Mouse (Mus musculus): ENCODE data around the gene Ly86. TPM values are rescaled to one million over a fixed set of nuclear protein-coding genes. Genes with fewer than 3 reads are reported as not detected.
A peak's percentile ranks its signal among the peaks of the same experiment; 100 is the strongest.

Gene Ly86
- polyA plus RNA-seq, 1 experiment = 24.3 TPM

GRCm38 (mm10) chr13:37424904-37425303 lies 79.9 kb downstream of the Ly86 start:
- Histone ChIP-seq H3K4me1 (ENCODE audit: control insufficient read depth, insufficient read depth, low read length) (peaks cover 4% of the 10 kb centered on the region), H3K27ac (ENCODE audit: insufficient read depth, low read length) (no peak overlapping the region), H3K4me3 (ENCODE audit: insufficient read depth, low read length) (no peak overlapping the region)
- TF ChIP-seq POLR2A (IDR thresholded peaks at IDR 0.05; ENCODE audit: extremely low read depth, insufficient read depth, low read length) (no peak), CTCF (IDR thresholded peaks at IDR 0.05; ENCODE audit: extremely low read depth, insufficient read depth, low read length) (no peak)

GRCm38 (mm10) chr13:37425406-37425805 lies 80.4 kb downstream of the Ly86 start:
- peak overlapping the region; percentile 84; the same call in 1 of the 2 replicates for H3K27ac ChIP-seq (ENCODE audit: insufficient read depth, low read length)
- TF ChIP-seq POLR2A (IDR thresholded peaks at IDR 0.05; ENCODE audit: extremely low read depth, insufficient read depth, low read length) (no peak), CTCF (IDR thresholded peaks at IDR 0.05; ENCODE audit: extremely low read depth, insufficient read depth, low read length) (no peak)
- H3K4me3 ChIP-seq (ENCODE audit: insufficient read depth, low read length) = no peak overlapping the region
- peaks cover 4% of the 10 kb centered on the region for H3K4me1 ChIP-seq (ENCODE audit: control insufficient read depth, insufficient read depth, low read length)

- H3K4me3 ChIP-seq (ENCODE audit: insufficient read depth, low read length) = no peak overlapping the region
- no peak for TF ChIP-seq CTCF (IDR thresholded peaks at IDR 0.05; ENCODE audit: extremely low read depth, insufficient read depth, low read length)
- TF ChIP-seq POLR2A (IDR thresholded peaks at IDR 0.05; ENCODE audit: extremely low read depth, insufficient read depth, low read length) = no peak
- no peak overlapping the region for H3K27ac ChIP-seq (ENCODE audit: insufficient read depth, low read length)
- H3K4me1 ChIP-seq (ENCODE audit: control insufficient read depth, insufficient read depth, low read length) = peaks cover 4% of the 10 kb centered on the region
Observed at GRCm38 (mm10) chr13:37426578-37427336, 81.7 kb downstream of the Ly86 start.

DNA sequence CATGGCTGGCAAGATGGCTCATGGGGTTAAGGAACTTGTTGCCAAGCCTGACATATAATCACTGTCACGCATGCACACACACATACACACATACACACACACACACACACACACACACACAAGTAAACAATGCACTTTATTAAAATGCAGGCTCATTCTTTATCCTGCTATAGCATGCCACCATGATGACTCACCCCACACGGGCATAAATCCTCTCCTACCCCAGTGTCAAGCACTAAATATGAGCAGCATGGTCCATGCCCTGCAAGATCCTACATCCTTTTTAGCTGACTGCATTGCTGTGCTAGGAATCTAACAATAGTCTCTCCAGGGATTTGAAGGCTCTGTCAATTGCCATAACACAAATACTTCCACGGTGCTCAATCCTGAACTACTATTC lies 83.5 kb downstream of the Ly86 start:
- no peak overlapping the region for H3K4me3 ChIP-seq (ENCODE audit: insufficient read depth, low read length)
- TF ChIP-seq CTCF (IDR thresholded peaks at IDR 0.05; ENCODE audit: extremely low read depth, insufficient read depth, low read length) (no peak), POLR2A (IDR thresholded peaks at IDR 0.05; ENCODE audit: extremely low read depth, insufficient read depth, low read length) (no peak)
- H3K27ac ChIP-seq (ENCODE audit: insufficient read depth, low read length) = no peak overlapping the region
- H3K4me1 ChIP-seq (ENCODE audit: control insufficient read depth, insufficient read depth, low read length) = peaks cover 4% of the 10 kb centered on the region

DNA sequence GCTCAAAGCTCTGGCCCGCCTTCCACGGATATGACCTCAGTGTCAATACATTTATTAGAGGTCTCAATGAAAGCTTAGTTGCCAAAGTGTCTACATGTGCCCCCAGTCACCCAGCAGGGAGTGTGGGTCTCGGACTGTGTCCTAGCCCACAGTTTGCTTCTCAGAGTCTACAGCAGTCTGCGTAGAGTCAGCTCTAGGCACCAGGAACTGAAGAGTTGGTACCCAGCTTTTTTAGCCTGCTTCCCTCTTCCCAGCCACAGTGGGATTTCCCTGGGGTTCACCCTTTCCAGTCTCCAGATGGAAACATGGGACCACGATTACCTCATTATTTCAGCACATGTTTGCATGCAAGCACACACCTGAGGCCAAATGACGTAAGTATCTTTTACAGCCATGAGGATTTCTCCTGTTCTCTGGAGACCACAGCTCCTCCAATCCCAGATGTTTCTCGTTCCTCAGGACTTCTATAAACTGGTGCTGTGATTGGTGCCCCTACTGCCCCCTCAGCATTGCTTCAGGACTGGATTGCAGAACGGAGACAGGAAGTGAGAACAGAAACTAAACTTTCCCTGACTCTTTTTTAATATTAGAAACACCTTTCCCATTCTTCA lies 84.8 kb downstream of the Ly86 start:
- Histone ChIP-seq H3K4me1 (ENCODE audit: control insufficient read depth, insufficient read depth, low read length) (peaks cover 4% of the 10 kb centered on the region), H3K27ac (ENCODE audit: insufficient read depth, low read length) (no peak overlapping the region), H3K4me3 (ENCODE audit: insufficient read depth, low read length) (no peak overlapping the region)
- TF ChIP-seq CTCF (IDR thresholded peaks at IDR 0.05; ENCODE audit: extremely low read depth, insufficient read depth, low read length) (no peak), POLR2A (IDR thresholded peaks at IDR 0.05; ENCODE audit: extremely low read depth, insufficient read depth, low read length) (no peak)

DNA sequence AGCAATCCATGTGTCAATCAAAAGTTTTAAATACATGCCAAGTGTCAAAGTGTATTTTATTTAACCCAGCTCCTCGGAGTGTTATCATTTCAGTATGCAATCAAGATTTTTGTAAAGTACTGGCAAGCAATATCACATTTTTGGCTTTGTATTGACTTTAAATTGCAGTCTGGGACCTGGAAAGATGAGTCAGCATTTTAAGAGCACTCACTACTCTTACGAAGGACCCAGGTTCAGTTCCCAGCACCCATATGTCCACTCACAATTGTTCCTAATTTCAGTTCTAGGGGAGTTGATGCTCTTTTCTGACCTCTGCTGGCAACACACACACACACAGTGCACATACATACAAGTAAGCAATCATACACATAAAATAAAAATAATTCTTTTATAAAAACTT lies 86.7 kb downstream of the Ly86 start:
- TF ChIP-seq POLR2A (IDR thresholded peaks at IDR 0.05; ENCODE audit: extremely low read depth, insufficient read depth, low read length) (no peak), CTCF (IDR thresholded peaks at IDR 0.05; ENCODE audit: extremely low read depth, insufficient read depth, low read length) (no peak)
- Histone ChIP-seq H3K4me3 (ENCODE audit: insufficient read depth, low read length) (no peak overlapping the region), H3K27ac (ENCODE audit: insufficient read depth, low read length) (no peak overlapping the region)

DNA sequence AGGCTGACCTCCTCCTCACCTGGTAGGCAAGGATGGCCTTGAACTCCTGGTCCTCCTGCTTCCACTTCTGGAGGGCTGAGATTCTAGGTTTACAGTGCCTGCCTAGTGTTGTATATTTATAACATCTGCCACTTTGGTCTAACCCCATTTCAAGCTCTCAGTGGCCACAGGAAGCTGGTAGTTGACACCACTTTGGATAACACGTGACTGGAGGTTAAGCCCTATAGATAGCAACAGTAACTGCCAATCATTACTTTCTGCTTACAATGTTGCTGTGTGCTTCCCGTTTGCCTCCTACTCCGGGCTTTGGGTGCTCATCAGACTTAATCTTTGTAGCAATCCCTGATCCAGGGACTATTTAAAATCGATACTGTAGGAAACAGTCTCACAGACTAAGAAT lies 87.6 kb downstream of the Ly86 start:
- no peaks in the 10 kb centered on the region for H3K4me1 ChIP-seq (ENCODE audit: control insufficient read depth, insufficient read depth, low read length)

More for the DNA sequence above, 86.7 kb downstream of the Ly86 start:
- H3K4me1 ChIP-seq (ENCODE audit: control insufficient read depth, insufficient read depth, low read length) = no peaks in the 10 kb centered on the region

DNA sequence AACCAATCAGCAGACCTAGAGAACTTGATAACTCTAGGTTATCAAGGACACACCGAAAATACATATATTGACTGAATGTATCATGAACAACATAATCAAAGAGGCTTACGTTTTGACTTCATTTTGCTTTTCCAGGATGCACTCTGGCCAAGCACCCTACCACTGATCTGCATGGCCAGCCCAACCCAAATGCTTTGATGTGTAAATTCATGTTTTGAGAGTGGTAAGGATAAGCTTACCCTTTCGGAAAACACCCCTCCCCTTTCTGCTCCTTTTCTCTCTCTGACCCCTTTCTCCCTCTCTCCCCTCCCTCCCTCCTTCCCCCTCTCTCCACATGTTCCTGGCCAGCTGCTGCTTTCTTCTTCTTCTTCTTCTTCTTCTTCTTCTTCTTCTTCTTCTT lies 88.1 kb downstream of the Ly86 start:
- TF ChIP-seq CTCF (IDR thresholded peaks at IDR 0.05; ENCODE audit: extremely low read depth, insufficient read depth, low read length) = no peak
- TF ChIP-seq POLR2A (IDR thresholded peaks at IDR 0.05; ENCODE audit: extremely low read depth, insufficient read depth, low read length) = no peak

More for the DNA sequence above, 87.6 kb downstream of the Ly86 start:
- Histone ChIP-seq H3K27ac (ENCODE audit: insufficient read depth, low read length) (no peak overlapping the region), H3K4me3 (ENCODE audit: insufficient read depth, low read length) (no peak overlapping the region)
- TF ChIP-seq POLR2A (IDR thresholded peaks at IDR 0.05; ENCODE audit: extremely low read depth, insufficient read depth, low read length) (no peak), CTCF (IDR thresholded peaks at IDR 0.05; ENCODE audit: extremely low read depth, insufficient read depth, low read length) (no peak)

GRCm38 (mm10) chr13:37433730-37434129 lies 88.7 kb downstream of the Ly86 start:
- TF ChIP-seq CTCF (IDR thresholded peaks at IDR 0.05; ENCODE audit: extremely low read depth, insufficient read depth, low read length) (no peak), POLR2A (IDR thresholded peaks at IDR 0.05; ENCODE audit: extremely low read depth, insufficient read depth, low read length) (no peak)
- H3K4me3 ChIP-seq (ENCODE audit: insufficient read depth, low read length) = no peak overlapping the region
- no peak overlapping the region for H3K27ac ChIP-seq (ENCODE audit: insufficient read depth, low read length)
- H3K4me1 ChIP-seq (ENCODE audit: control insufficient read depth, insufficient read depth, low read length) = no peaks in the 10 kb centered on the region

More for the DNA sequence above, 88.1 kb downstream of the Ly86 start:
- H3K27ac ChIP-seq (ENCODE audit: insufficient read depth, low read length) = no peak overlapping the region
- no peaks in the 10 kb centered on the region for H3K4me1 ChIP-seq (ENCODE audit: control insufficient read depth, insufficient read depth, low read length)
- H3K4me3 ChIP-seq (ENCODE audit: insufficient read depth, low read length) = no peak overlapping the region
